Mouse (Mus musculus): ENCODE measurements around the gene Unc93a.
"Not testable (repeated sequence)": the region's sequence is repeated elsewhere in the genome, so short reads cannot be mapped to it uniquely, and the experiment has no call there.

Gene Unc93a

DNA sequence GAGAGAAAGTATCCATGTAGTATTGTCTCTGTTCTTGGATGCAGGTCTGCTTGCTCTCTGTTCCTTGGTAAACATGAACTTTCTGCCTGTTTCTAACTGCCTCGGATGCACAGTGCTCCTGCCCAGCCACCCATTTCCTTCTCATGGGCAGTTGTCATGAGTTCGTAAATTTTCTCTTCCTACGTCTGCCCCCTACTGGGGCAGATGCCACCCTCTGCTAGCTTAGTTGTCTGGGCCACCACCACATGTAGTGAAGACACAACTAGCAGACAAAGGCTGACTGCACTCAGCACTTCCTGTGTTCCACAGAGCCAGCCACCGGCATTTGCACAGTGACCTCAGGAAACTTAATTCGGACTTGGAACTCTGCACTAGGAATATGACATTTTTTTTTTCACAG lies 62.4 kb downstream of the Unc93a start:
- not testable (repeated sequence) for DNase-seq (ENCODE audit: low spot score)

DNA sequence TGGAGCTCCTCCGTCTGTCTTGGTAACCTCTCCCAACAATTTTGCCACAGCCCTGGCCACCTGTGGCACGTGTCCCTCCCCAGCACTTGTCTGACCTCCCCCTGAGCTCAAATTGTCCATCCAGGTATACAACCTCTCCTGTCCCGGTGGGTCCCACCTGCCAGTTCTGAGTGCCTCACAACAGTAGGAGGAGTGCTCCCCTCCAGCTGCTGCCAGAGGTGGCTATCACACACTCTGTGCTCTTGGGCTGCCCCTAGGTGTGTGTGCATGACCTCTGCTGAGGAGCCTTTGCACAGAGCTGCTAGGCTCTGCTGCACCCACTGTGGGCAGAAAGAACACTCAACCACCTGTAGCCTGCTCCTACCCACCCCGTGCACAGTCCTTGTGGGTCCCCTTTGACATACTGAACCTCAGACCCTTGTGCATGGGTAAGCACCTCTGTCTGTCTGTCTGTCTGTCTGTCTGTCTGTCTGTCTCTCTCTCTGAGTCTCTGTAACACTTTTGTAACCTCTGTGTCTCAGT lies 63.7 kb downstream of the Unc93a start:
- not testable (repeated sequence) for DNase-seq (ENCODE audit: low spot score)

DNA sequence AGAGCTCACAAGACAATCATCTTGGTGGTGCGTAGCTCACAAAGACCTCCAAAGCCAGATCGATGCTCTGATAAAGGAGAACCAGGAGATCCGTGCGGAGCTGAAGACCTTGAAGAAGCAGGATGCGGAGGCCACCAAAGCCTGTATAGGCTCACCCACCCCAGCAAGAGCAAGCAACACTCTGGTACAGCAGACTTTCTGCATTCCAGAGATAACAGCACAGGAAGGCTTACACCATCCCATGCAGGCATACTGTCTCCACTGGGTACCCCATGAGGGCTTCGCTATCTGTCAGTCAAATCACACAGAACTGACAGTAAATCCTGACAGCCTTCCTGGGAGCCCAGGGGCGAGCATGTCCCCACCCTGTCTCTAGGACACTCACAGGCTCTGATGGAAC lies 68.7 kb downstream of the Unc93a start:
- not testable (repeated sequence) for DNase-seq (ENCODE audit: low spot score)

DNA sequence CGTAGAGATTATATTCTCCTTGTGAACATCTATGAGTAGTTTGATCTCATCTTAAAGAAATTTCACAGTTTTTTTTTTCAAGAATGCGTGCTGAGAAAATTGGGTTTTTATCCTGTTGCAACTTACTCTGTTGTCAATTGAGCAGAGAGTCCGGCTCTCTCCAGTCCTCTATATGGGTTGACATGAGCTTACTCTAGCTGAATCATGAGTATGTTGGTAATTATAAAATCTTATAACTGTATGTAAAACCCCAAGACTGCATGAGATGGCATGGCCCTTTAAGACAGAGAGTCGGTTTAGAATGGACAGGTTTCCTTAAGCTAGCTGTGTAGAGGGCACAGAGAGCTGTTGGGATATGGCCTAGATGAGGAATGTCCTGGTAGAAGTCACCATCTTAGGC lies 70.8 kb downstream of the Unc93a start, which contains the start of gene Tcp10b:
Gene Tcp10b, plus strand, starts transcription at position 301 of the 400 bp plus-strand sequence.
- not testable (repeated sequence) for DNase-seq (ENCODE audit: low spot score)

Measured in left cerebral cortex, adult 11 months (tissue).